Mouse (Mus musculus): ENCODE results near the gene Myo1e. TPM values are rescaled to one million over a fixed set of nuclear protein-coding genes. Genes with fewer than 3 reads are reported as not detected.

The Myo1e gene
- total RNA-seq, 2 experiments from 2014 or later = 22.6 to 23.3 TPM

DNA sequence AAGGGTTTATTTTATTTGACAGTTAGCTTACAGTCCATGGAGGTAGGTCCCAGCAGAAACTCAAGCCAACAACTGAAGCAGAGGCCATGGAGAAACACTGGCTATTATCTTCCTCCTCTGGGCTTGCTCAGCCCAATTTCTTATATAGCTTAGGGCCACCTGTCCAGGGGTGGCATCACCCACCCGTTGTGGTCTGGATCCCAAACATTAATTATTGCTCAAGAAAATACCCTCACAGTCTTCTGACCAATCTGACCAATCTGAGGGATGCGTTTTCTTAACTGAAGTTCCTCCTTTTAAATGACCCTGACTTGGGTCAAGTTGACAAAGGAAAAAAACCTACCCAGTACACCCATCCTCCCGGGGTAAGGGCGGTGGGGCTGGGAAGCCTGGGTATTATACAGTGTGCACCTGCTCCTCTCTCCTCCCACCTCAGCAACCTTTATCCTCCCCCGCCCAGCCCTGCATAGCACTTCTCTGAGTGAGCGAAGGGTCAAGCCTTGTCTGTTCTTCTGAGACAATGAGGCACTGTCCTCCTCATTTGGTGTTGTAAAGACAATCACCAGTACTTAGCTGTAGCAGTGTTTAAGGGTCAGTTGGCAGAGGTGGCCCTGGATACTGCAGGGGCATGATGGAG lies 12.3 kb downstream of the Myo1e start:
- no peak for DNase-seq
- intact Hi-C loops (cut with DNase I) = no loop called here

DNA sequence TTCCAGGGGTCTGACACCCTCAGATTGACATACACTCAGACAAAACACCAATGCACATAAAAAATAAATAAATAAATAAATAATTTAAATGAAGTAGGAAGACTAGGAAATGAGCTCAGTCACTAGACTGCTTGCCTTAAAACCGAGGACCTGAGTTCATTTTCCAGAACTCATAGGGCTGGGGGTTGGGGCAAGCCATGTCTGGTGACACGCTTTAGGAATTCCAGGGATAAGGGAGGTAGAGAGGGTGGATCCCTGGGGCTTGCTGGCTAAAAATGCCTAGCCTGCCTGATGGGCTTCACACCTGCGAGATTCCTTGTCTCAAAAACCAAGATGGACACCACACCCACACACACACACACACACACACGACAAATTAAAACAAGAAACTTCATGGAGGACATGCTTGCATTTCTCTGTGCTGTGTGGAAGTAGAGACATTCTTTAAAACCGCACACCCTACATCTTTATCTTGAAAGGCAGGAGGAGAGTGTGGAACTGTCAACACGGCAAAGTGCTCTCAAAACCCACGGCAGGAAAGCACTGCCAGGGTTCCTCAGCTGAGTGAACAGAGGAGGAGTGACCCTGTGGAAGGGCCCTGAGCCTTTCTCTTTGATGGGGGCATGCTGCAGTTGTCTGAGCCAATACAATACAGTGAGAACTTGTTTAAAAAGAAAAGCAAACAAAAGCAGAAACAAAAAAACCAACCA lies 13.5 kb downstream of the Myo1e start:
- intact Hi-C loops (cut with DNase I) = loop anchor here (5.0 kb wide), 1 partner anchor 37 kb away; no protein-coding TSS in a partner anchor
- DNase-seq = no peak

DNA sequence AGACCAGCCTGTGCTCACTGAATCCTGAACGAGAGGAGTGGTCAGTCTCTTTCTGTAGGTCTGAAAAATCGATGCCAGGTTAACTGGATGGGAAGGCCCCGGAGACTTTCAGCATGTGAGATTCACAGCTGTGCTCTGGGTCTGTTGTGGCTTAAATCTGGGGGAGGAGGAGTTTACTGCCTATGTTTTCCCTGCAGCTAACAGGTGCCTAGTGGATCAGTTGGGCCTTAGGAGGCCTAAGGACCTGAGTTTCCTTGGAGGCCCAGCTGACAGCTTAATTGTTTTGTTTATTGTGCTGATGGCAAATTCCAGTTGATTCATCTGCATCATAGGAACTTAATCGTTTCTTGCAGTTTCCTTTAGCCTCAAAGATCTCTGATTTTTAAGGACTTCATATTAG lies 16.0 kb downstream of the Myo1e start:
- intact Hi-C loops (cut with DNase I) = loop anchor here (5.0 kb wide), 1 partner anchor 34 kb away; no protein-coding TSS in a partner anchor
- DNase-seq = no peak

DNA sequence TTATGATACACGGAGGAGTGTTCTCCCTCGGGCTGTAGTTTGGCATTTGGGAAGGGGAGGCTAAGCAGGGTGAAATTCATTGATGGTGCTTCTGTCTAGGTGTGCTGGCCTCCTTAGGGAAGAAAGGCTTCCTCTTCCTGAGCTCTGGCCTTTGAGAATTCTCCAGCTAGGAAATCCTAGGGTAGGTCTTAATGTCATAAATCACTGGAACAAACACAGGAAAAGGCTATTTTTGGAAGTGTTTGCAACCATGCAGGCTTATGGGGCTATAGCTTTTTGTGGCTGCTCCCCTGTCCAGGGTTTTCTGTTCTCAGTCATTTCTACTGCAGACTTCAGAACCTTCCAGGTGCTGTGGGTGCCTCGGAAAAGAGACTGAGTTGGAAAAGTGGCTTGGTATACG lies 16.9 kb downstream of the Myo1e start:
- intact Hi-C loops (cut with DNase I) = loop anchor here (1.0 to 5.0 kb wide), 2 partner anchors 8 to 33 kb away; no protein-coding TSS in a partner anchor
- no peak for DNase-seq

DNA sequence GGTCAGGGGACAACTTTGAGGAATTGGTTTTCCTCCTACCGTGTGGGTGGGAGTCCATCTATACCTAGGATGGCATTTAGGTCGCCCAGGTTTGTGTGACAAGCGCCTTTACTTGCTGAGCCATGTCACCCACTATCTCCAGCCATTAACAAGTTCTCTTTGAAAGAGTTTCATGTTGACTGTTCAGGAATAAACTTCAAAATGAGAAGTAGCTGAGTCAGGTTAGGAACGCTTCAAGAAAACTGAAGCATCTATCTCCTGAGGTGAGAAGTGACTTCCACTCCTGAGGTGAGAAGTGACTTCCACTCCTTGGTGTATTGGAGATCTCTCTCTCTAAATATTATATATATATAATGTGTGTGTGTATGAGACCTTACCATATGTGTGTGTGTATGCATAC lies 19.2 kb downstream of the Myo1e start:
- DNase-seq = no peak
- intact Hi-C loops (cut with DNase I) = no loop called here

DNA sequence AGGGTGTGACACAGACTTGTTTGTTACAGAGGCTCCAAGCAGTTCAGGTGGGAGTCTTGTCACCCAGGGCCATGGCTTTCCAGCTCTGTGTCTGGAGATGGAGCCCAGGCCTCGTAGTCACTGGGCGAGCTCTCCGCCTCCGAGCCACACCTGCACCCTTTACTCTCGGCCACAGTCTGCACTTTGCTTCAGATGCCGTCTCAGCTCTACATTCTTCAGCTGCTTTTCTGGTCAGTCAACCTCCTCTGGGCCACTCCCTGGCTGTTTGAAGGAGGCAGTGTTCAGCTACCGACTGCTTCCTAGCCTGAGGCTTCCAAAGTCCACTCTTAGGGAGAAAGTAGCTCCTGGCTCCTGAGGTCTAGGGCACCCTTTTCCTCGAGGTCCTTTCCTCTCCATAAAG lies 22.7 kb downstream of the Myo1e start:
- no peak for DNase-seq
- intact Hi-C loops (cut with DNase I) = no loop called here

DNA sequence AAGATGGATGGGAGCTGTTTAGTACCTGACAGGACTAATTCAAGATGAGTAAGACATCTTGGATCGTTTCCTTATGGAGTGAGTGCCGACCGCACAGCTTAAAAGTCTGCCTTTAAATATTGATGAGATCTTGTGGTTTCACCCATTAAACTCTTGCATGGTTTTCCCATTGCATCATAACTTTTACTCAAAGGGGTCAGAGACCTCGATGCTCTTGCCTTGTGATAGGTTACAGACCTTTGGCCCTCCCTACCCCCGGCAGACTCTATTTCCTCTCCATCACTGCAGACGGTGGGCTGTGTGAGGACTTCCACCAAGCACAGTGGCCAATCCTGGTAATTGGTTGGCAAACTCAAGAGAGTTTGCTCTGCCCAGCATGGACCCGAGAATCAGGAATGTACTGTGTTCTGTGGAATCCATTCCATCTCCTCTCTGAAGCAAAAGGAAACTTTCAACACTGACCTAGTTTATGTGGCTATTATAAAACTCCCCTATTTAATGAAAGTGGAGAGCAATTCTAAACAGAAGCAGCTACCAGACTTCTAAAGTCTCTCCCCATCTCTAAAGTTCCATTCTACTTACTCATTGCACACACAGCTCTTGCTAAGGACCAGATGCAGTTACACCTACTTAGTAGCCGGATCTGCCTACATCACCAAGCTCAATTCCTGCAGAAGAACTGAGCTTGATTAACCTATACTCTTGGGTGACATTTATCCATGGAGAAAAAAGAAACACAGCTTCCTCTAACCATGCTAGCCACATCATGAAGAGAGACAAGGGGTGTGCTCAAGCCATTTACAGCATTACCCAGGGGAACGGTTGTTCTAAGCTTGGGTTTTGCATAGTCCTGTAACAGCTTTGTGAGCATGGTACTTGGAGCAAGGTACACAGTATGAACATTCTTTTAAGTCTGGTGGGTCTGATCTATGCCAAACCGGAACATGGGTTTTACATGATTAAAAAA lies 25.2 kb downstream of the Myo1e start:
- intact Hi-C loops (cut with DNase I) = loop anchor here (1.0 kb wide), 1 partner anchor 8 kb away; no protein-coding TSS in a partner anchor
- DNase-seq = no peak

DNA sequence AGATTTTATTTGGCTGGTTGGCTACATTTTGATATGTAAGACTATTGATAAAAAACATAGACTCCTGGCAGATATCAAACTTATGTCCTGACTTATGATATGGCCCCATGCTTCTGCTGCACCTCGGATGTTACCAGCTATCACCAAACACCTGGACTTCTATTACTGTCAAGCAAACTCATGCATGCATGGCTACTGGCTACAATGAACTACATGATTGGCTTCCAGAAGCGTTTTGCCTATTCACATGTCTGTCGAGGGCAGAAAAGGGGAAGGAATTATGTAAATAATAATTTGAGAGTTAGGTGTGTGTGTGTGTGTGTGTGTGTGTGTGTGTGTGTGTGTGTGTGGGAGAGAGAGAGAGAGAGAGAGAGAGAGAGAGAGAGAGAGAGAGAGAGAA lies 30.0 kb downstream of the Myo1e start:
- intact Hi-C loops (cut with DNase I) = no loop called here
- no peak for DNase-seq

DNA sequence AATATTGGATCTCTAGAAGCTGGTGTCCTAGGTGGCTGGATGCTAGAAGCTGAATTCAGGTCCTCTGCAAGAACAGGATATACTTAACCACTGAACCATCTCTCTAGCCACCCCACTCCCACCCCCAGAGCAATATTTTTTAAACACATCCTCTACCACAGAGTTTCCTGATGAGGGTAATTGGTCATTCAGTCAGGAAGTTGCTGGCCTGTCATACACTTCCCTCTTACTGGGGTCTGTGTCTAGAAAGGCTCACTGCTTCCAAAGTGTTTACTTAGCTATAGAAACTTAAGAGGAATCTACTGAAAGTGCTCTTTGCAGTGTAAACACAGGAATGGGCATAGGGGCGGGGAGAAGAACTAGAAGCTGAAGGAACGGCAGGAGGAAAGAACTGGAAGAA lies 30.4 kb downstream of the Myo1e start:
- DNase-seq = no peak
- intact Hi-C loops (cut with DNase I) = no loop called here

DNA sequence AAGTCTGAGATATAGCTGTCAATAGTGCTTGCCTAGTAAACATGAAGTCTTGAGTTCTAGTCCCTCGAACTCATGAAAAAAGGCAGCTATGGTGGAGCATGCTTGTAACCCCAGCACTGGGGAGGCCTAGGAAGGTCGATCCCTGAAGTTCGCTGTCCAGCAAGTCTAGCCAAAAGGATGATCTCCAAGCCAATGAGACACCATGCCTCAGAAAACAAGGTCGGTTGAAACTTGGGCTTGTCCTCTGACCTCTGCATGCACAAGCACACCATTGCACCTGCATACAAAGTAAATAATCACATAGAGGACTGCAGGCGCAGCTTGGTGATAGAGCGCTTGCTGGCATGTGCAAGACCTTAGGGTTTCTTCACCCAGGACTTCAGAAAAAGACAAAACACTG lies 31.2 kb downstream of the Myo1e start:
- intact Hi-C loops (cut with DNase I) = no loop called here

DNA sequence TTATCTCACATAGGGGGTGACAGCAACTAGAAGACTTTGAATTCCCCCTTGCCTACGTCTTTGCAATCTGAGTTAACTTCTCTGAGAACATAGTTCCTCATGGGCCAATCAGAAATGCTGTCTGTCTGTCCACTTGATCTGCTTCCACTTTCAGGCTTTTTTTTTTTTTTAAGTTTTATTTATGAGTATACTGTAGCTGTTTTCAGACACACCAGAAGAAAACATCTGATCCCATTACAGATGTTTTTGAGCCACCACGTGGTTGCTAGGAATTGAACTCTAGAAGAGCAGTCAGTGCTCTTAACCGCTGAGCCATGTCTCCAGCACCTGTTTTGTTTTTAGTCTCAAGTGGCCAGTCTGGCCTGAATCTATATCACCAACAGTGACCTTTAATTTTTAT lies 32.1 kb downstream of the Myo1e start:
- DNase-seq = no peak
- intact Hi-C loops (cut with DNase I) = no loop called here

More for the DNA sequence above, 31.2 kb downstream of the Myo1e start:
- DNase-seq = no peak

DNA sequence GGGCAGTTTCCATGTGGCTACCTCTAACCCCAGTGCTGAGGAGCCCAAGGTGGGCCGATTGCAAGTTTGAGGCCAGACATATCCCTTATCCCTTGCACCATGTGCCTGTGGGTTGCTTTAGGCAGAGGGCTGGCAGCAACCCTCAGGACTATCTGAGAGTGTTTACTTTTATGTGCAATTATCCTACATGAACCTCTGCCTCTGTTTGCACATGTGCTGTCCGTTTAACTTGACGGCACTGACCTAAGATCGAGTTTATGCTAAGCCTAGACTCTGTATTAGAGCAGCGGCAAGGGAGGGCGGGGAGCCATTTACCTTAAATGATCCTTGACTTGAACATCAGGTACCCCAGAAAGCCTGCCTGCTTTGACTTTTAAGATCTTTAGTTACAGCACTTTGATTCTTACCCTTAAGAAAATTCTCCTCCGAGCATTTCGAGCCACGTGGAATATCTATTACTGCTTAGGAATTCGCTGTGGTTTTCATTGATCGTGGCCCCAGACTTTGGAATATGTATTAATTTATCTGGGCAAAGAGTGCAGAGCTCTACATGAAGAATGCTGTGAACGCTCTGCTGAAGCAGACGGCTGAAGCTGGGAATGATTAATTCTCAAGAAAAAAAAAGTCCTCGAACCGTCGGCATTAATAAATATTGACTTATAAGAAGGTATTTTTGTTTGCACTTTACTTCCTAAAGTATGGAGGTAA lies 33.7 kb downstream of the Myo1e start:
- DNase-seq = no peak
- intact Hi-C loops (cut with DNase I) = no loop called here

DNA sequence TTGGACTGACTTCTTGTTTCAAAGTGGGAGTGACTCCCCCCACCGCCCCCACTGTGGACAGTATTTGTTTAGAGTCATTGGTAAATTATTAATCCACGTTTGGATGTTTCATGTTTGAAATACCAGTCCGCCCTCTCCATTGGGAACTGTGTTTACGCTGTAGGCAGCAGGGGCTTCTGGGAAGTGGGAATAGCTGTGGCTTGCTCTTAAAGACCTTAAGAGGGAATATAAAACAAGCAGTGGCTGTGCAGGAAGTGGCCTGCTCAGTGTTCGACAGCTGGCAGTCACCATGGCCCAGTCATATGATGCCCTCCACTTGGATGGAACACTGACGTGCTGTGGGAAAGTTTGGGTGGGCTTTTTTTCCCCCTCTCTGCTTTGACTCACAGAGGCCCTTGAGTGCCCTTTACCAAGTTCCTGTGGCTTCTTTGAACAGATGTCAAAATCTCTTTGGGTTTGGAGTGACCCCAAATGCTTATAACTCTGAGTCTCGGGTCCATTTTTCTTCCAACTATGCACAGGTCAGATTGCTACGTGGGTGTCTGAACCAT lies 34.3 kb downstream of the Myo1e start:
- DNase-seq = no peak

DNA sequence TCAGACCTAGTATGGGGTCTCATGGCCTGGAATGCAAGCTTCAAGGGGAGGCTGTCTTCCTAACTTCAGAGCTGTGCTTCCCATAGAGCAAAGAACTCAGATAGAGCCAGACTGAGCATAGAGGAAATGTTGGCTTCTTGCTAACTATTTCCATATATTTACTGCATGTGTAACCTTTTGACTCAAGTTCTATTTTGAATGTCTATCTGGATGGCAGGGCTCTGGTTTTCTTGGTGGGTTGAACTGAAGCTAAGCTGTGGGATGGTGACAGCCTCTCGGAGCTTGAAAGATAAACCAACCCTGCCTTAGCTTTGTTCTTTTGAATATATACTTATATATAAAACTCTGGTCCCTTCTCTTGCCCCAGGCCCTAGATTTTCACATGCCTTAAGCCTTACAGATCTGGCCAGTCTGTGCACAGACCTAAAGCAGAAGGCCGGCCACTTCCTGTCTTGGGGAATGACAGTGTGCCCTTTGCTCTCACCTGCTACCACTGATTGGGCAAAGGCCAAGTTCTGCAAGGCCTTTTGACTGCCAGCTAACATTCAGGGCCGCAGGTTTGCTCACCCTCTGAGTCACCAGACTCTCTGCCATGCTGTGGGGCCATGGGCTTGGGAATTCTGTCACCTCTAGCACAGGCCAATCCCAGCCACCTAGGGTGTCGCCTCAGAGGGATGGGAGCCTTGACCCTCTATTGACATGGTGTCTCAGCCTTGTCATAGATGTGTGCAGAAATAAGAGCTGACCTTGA lies 35.1 kb downstream of the Myo1e start:
- intact Hi-C loops (cut with DNase I) = no loop called here
- no peak for DNase-seq

More for the DNA sequence above, 34.3 kb downstream of the Myo1e start:
- intact Hi-C loops (cut with DNase I) = no loop called here

DNA sequence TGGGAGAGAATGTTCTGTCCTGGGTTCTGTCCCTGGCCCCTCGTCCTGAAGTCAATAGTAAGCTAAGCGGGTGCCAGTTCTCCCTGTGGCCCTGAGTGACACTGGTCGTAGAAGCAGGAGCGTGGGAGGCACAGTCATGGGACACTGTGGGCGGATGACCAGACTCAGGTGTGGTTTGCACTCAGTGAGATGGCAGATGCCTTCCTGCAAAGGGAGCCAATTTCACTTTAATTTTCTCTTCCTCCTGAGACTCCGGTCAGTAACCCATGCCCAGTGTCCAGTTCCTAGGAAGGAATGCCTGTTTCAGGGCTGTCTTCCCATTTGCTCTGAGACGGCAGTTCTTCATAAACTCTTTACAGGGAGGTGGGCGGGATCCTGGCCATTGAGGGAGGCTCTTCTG lies 36.1 kb downstream of the Myo1e start:
- no peak for DNase-seq
- intact Hi-C loops (cut with DNase I) = no loop called here

DNA sequence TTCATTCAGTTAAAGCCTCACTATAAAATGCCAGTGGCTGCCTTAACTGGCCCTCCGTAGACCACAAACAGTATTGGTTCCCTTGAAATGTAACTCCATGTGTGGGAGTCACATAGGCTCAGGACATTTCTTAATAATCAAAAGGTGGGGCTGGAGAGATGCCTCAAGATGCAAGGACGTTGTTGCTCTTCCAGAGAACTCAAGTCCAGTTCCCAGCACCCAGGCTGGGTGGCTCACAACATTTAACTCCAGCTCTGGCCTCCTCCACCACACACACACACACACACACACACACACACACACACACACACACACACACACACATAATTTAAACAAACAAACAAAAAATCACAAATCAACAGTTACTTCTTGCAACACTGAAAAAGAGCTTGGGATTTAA lies 36.6 kb downstream of the Myo1e start:
- no peak for DNase-seq
- intact Hi-C loops (cut with DNase I) = no loop called here

DNA sequence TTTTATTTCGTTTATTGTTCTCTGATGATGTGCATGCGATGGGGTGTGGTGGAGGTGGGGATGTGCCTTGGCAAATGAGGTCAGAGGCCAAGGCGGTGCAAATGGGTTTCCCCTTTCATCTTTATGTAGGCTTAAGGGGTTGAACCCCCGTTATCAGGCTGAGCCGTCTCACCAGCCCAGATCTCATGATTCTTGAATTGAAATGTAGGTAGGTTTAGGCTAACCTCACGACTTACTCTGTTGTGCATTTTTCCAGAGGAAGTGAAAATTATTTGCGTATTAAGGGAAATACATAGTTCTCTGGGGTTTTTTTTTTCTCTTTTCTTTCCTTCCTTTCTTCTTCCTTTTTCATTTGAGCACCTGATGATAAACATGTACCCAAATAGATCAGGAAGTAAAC lies 37.0 kb downstream of the Myo1e start:
- no peak for DNase-seq
- intact Hi-C loops (cut with DNase I) = no loop called here

DNA sequence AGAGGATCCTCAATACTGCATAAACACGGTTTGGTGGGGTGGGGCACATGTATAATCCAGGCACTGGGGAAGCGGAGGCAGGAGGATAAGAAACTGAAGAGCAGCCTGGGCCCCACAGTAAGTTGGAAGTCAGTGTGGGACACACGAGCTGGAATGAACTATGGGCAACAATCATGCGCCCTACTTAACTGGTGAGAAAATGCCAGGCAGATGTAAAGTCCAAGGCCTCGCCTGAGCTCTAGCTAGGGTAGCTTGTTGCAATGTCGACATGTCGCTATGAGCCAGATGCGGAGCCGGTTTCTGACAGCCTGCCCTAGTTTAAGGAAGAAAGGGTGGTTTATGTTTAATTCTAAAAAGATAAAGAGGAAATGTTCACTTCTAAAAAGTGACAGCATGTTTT lies 37.9 kb downstream of the Myo1e start:
- intact Hi-C loops (cut with DNase I) = no loop called here
- no peak for DNase-seq

DNA sequence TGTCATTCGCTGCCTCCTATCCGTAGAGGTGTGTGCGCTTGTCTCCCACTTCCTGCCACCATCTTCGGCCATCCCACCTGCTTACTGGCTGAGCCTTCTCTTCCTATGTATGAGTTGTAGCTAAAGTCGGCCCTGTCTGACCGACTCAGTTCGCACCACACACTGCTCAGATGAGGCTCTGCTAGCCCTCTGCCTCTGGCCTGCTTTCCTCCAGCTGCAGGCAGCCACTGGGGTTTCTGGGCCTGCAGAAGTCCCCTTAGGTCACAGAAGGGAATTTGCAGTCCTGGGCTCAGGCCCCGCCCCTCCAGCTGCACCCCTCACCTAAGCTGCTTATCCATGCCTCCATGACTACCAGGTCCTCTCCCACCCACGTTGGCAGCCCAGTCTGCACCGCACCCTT lies 39.3 kb downstream of the Myo1e start:
- intact Hi-C loops (cut with DNase I) = no loop called here
- no peak for DNase-seq

DNA sequence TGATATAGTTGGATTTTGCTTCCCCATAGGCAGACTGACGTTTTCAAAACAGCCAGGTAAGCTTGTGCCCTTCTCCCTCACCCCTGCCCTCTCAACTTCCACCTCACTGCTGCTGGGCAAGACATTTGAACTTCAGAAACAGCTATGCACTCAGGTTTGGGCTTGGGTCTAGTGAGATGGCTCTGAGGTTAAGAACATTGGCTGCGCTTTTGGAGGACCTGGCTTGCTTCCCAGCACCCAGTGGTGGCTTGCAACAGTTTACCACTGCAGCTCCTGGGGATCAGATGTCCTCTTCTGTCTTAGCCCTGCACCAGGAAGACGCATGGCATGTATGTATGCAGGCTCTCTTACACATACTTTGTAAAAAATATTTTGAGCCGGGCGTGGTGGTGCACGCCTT lies 40.9 kb downstream of the Myo1e start:
- intact Hi-C loops (cut with DNase I) = no loop called here
- no peak for DNase-seq
